Mouse (Mus musculus): Measurements from ENCODE around the gene Agrp. TPM values are rescaled to one million over a fixed set of nuclear protein-coding genes. Genes with fewer than 3 reads are reported as not detected.

The Agrp gene
- polyA plus RNA-seq, 1 experiment from 2014 or later, result 1.1 TPM

DNA sequence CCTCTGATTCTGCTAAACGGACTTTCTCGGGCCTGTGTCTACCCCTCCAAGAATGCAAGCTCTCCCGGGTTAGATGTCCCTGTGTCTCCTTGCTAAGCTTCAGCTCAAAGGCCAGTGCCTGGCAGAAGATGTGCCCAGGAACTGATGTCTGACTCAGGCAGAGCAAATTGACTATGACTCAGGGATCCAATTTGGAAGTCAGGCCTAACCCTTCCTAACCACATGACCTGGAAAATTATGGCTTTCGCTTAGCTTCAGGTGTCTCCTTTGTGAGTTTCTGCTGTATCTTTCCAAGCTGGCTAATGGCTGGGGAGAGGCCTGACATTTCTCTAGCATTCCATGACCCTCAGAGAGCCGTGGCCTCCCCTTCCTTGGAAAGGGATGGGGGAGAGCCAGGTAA, 35.9 kb downstream of the Agrp start:
- H3K9ac ChIP-seq (ENCODE audit: low read length), result no peak overlapping the region
- H3K4me1 ChIP-seq (replicated peaks; ENCODE audit: control insufficient read depth, insufficient read depth, low read length), result peaks cover 16% of the 10 kb centered on the region

DNA sequence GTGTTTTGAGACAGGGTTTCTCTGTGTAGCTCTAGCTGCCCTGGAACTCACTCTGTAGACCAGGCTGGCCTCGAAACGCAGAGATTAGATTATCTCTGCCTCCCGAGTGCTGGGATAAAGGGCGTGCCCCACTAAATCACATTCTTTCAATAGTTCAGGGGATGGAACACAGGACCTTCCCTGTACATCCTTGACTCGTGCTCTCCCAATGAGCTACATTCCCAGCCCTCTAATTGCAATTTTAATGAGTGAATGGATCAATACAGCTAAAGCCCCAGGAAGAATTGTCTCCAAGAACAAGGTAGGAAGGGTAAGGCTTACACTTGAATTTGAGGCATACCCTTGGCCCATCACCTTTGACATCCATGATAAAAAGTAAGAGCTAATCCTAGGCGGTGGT, 38.4 kb downstream of the Agrp start:
- Histone ChIP-seq H3K27me3 (replicated peaks; ENCODE audit: control insufficient read depth, insufficient read depth, low read length) (no peaks in the 10 kb centered on the region), H3K4me2 (ENCODE audit: low read length) (no peak overlapping the region), H3K9me3 (ENCODE audit: control insufficient read depth, low read length) (no peaks in the 10 kb centered on the region), H3K27ac (ENCODE audit: low read depth) (no peak overlapping the region), H3K9ac (ENCODE audit: low read length) (no peak overlapping the region), H3K36me3 (ENCODE audit: control insufficient read depth, insufficient read depth, low read length) (no peaks in the 10 kb centered on the region), H3K4me1 (replicated peaks; ENCODE audit: control insufficient read depth, insufficient read depth, low read length) (peaks cover 17% of the 10 kb centered on the region), H3K4me3 (ENCODE audit: low read depth, low read length) (no peak overlapping the region)
- 83% methylated on average over 6 of the region's 6 CpGs for WGBS
- no peak for ATAC-seq (replicated peaks; ENCODE audit: low FRiP score, low TSS enrichment, low read depth)
- no peak for DNase-seq (ENCODE audit: low spot score)

More for the DNA sequence above, 35.9 kb downstream of the Agrp start:
- ATAC-seq (replicated peaks; ENCODE audit: low FRiP score, low TSS enrichment, low read depth) (no peak), DNase-seq (ENCODE audit: low spot score) (no peak)
- 69% methylated on average over 5 of the region's 5 CpGs for WGBS
- H3K4me3 ChIP-seq (ENCODE audit: low read depth, low read length), result no peak overlapping the region
- no peaks in the 10 kb centered on the region for H3K9me3 ChIP-seq (ENCODE audit: control insufficient read depth, low read length)
- no peak overlapping the region for H3K4me2 ChIP-seq (ENCODE audit: low read length)
- H3K27ac ChIP-seq (ENCODE audit: low read depth), result no peak overlapping the region
- H3K36me3 ChIP-seq (ENCODE audit: control insufficient read depth, insufficient read depth, low read length), result no peaks in the 10 kb centered on the region
- no peaks in the 10 kb centered on the region for H3K27me3 ChIP-seq (replicated peaks; ENCODE audit: control insufficient read depth, insufficient read depth, low read length)

DNA sequence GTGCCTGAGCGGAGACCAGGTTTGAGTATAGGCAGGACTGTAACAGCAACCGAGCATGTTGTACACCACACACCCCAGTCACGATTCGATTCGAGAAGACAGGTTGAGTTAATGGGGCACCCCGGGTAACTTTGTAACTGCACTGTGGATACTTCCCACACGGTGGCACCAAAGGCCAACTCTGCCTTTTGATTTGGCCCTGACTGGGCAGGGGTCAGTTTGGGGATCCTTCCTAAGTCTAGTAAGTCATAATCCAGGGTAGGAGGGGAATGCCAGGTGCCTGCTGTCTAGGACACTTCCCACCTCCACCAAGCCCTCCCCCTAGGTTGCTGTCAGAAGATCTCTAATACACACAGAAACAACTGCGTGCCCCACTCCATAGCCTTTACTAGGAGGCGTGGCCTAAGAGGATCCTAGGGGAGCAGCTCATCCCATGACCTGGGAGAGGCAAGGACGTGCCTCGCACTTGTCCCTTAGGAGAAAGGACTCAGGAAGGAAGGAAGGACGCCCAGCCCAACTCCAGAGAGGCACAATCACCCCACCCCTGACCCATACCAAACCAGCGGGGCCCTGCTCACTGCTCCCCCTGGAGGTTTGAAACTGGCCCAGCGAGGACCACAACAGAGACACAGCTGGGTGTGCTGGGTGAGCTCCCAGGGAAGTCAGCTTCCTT, 40.7 kb downstream of the Agrp start:
- DNase-seq (ENCODE audit: low spot score) (peak; percentile 80), ATAC-seq (replicated peaks; ENCODE audit: low FRiP score, low TSS enrichment, low read depth) (peak; percentile 54)
- Histone ChIP-seq H3K36me3 (ENCODE audit: control insufficient read depth, insufficient read depth, low read length) (no peaks in the 10 kb centered on the region), H3K9ac (ENCODE audit: low read length) (no peak overlapping the region), H3K27me3 (replicated peaks; ENCODE audit: control insufficient read depth, insufficient read depth, low read length) (no peaks in the 10 kb centered on the region), H3K4me1 (replicated peaks; ENCODE audit: control insufficient read depth, insufficient read depth, low read length) (peaks cover 17% of the 10 kb centered on the region), H3K27ac (ENCODE audit: low read depth) (no peak overlapping the region; the same call in 1 of the 2 replicates), H3K4me2 (ENCODE audit: low read length) (peak overlapping the region; percentile 38), H3K4me3 (ENCODE audit: low read depth, low read length) (no peak overlapping the region), H3K9me3 (ENCODE audit: control insufficient read depth, low read length) (no peaks in the 10 kb centered on the region)
- WGBS, result 11% methylated on average over 14 of the region's 14 CpGs

DNA sequence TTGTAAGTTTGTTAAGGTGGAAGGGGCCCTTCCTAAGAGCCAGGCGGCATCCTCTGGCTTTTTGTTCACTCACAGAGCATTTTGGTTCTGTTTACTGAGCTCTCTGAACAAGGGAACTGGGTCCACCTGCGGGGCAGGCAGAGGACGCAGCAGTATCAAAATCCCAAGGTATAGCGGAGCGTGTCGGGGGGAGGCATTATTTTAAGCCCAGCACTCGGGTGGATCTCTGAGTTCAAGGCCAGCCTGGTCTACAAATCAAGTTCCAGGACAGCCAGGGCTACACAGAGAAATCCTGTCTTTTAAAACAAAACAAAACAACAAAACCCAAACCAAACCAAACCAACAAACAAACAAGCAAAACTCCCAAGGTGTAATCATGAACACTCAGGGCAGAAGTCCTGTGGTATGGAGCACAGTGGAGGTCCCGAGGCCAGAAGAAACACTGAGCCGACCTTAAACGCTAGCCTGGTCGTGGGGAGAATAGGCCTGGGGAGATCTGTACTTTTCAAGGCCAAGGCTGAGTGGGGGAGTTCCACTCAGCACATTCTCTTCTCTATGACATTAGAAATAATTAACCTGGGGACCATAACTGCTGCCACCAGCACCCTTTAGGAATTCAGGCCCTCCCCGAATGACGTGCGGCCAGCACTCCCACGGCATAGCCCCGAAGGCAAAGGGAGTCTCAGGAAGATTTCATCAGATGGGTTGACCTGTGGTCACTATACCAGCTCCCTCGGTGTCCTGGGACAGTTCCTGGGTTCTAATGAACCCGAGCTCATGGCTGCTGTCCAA, 42.5 kb downstream of the Agrp start:
- ATAC-seq (replicated peaks; ENCODE audit: low FRiP score, low TSS enrichment, low read depth) (no peak), DNase-seq (ENCODE audit: low spot score) (no peak)
- H3K4me1 ChIP-seq (replicated peaks; ENCODE audit: control insufficient read depth, insufficient read depth, low read length), result peaks cover 17% of the 10 kb centered on the region
- H3K4me3 ChIP-seq (ENCODE audit: low read depth, low read length), result peak overlapping the region; percentile 31
- WGBS, result 59% methylated on average over 18 of the region's 18 CpGs
- H3K9me3 ChIP-seq (ENCODE audit: control insufficient read depth, low read length), result no peaks in the 10 kb centered on the region
- no peaks in the 10 kb centered on the region for H3K27me3 ChIP-seq (replicated peaks; ENCODE audit: control insufficient read depth, insufficient read depth, low read length)
- H3K9ac ChIP-seq (ENCODE audit: low read length), result peak overlapping the region; percentile 43
- peak overlapping the region; percentile 50 for H3K4me2 ChIP-seq (ENCODE audit: low read length)
- H3K27ac ChIP-seq (ENCODE audit: low read depth), result peak overlapping the region; percentile 90
- H3K36me3 ChIP-seq (ENCODE audit: control insufficient read depth, insufficient read depth, low read length), result no peaks in the 10 kb centered on the region

DNA sequence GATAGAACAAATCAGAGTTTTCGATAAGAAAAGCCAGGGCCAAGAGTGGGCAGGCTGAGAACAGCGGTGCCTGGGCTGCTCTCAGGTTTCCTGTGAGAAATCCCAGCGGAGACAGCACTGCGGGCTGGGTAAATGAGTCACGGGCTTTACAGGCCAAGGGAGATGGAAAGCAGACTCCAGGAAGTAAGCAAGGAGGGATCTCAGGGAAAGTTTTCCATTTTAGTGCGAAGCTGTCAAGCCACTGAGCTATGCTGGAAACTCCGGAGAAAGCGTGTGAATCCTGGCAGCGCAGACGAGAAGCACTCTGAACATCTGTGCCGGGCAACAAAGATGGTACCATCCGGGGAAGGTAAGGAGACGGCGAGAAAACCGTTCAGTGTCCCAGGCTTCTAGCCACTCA, 43.3 kb downstream of the Agrp start:
- ATAC-seq (replicated peaks; ENCODE audit: low FRiP score, low TSS enrichment, low read depth) (peak; percentile 76), DNase-seq (ENCODE audit: low spot score) (peak; percentile 79)
- WGBS, result 6% methylated on average over 15 of the region's 15 CpGs
- Histone ChIP-seq H3K27me3 (replicated peaks; ENCODE audit: control insufficient read depth, insufficient read depth, low read length) (no peaks in the 10 kb centered on the region), H3K4me3 (ENCODE audit: low read depth, low read length) (peak overlapping the region; percentile 31), H3K4me2 (ENCODE audit: low read length) (peak overlapping the region; percentile 50), H3K27ac (ENCODE audit: low read depth) (peak overlapping the region; percentile 90), H3K36me3 (ENCODE audit: control insufficient read depth, insufficient read depth, low read length) (no peaks in the 10 kb centered on the region), H3K9ac (ENCODE audit: low read length) (peak overlapping the region; percentile 43), H3K9me3 (ENCODE audit: control insufficient read depth, low read length) (no peaks in the 10 kb centered on the region), H3K4me1 (replicated peaks; ENCODE audit: control insufficient read depth, insufficient read depth, low read length) (peaks cover 17% of the 10 kb centered on the region)

DNA sequence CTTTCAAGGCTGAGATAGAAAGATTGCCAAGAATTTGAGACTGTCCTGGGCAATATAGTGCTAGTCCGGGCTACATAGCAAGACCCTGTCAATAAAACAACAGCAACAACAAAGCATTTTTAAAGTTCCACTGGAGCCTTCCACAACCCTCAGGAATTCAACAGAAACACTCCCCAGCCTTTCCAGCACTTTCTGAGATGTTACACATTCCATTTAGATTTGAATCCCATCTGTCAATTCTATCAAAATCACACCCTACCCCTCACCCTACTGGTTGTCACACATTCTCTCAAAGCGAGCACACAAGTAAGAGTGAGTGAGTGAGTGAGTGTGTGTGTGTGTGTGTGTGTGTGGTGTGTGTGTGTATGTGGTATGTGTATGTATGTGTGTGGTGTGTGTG, 44.8 kb downstream of the Agrp start:
- Histone ChIP-seq H3K36me3 (ENCODE audit: control insufficient read depth, insufficient read depth, low read length) (no peaks in the 10 kb centered on the region), H3K27me3 (replicated peaks; ENCODE audit: control insufficient read depth, insufficient read depth, low read length) (no peaks in the 10 kb centered on the region), H3K9ac (ENCODE audit: low read length) (no peak overlapping the region), H3K4me1 (replicated peaks; ENCODE audit: control insufficient read depth, insufficient read depth, low read length) (peaks cover 17% of the 10 kb centered on the region), H3K4me3 (ENCODE audit: low read depth, low read length) (no peak overlapping the region), H3K9me3 (ENCODE audit: control insufficient read depth, low read length) (no peaks in the 10 kb centered on the region), H3K27ac (ENCODE audit: low read depth) (no peak overlapping the region), H3K4me2 (ENCODE audit: low read length) (no peak overlapping the region)
- DNase-seq (ENCODE audit: low spot score), result no peak
- WGBS, result 77% methylated on average over 2 of the region's 2 CpGs
- no peak for ATAC-seq (replicated peaks; ENCODE audit: low FRiP score, low TSS enrichment, low read depth)

DNA sequence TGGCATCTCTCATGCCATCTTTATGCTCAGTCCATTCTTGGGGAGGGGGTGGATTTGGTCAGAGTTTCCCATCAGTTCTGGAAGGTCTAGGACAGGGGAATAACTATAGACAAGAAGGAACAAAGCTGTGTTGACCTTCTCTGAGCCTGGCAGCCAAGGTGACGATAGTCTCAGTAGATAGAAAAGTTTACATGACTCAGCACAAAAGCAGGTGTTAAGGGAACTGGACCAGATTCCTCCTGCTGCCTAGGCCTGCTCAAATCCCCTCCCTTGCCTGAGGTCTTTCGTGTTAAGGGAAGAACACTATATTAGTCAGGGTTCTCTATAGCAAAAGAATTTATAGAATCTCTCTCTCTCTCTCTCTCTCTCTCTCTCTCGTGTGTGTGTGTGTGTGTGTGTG, 57.5 kb downstream of the Agrp start:
- H3K9ac ChIP-seq (ENCODE audit: low read length), result no peak overlapping the region
- no peaks in the 10 kb centered on the region for H3K9me3 ChIP-seq (ENCODE audit: control insufficient read depth, low read length)
- no peaks in the 10 kb centered on the region for H3K4me1 ChIP-seq (replicated peaks; ENCODE audit: control insufficient read depth, insufficient read depth, low read length)
- H3K27ac ChIP-seq (ENCODE audit: low read depth), result no peak overlapping the region
- H3K36me3 ChIP-seq (ENCODE audit: control insufficient read depth, insufficient read depth, low read length), result no peaks in the 10 kb centered on the region
- no peaks in the 10 kb centered on the region for H3K27me3 ChIP-seq (replicated peaks; ENCODE audit: control insufficient read depth, insufficient read depth, low read length)
- WGBS, result 56% methylated on average over 3 of the region's 3 CpGs
- H3K4me3 ChIP-seq (ENCODE audit: low read depth, low read length), result no peak overlapping the region
- no peak for DNase-seq (ENCODE audit: low spot score)
- no peak for ATAC-seq (replicated peaks; ENCODE audit: low FRiP score, low TSS enrichment, low read depth)
- H3K4me2 ChIP-seq (ENCODE audit: low read length), result no peak overlapping the region

DNA sequence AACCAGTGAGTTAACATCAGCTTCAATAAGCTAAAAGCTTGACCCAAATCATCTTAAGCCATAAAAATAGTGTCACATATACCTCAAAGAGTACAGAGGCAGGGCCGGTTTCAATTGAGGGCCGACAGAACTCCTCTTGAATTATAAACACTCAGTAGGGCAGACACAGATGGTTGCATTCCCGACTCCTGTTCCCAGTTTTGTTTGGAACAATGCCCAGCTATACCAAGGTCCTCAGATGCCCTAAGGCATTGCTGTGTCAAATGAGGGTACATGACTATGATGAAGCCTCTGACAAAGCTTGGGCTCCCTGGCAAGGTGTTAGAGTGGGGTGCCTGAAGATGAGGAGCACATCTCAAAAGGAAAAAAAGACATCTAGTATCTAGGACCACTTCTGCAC, 61.7 kb downstream of the Agrp start:
- Histone ChIP-seq H3K27ac (ENCODE audit: low read depth) (no peak overlapping the region), H3K4me3 (ENCODE audit: low read depth, low read length) (no peak overlapping the region), H3K4me2 (ENCODE audit: low read length) (no peak overlapping the region), H3K9me3 (ENCODE audit: control insufficient read depth, low read length) (no peaks in the 10 kb centered on the region), H3K27me3 (replicated peaks; ENCODE audit: control insufficient read depth, insufficient read depth, low read length) (no peaks in the 10 kb centered on the region), H3K9ac (ENCODE audit: low read length) (no peak overlapping the region), H3K4me1 (replicated peaks; ENCODE audit: control insufficient read depth, insufficient read depth, low read length) (no peaks in the 10 kb centered on the region), H3K36me3 (ENCODE audit: control insufficient read depth, insufficient read depth, low read length) (no peaks in the 10 kb centered on the region)
- no peak for DNase-seq (ENCODE audit: low spot score)
- no peak for ATAC-seq (replicated peaks; ENCODE audit: low FRiP score, low TSS enrichment, low read depth)
- 52% methylated on average over 3 of the region's 3 CpGs for WGBS
